Mouse (Mus musculus) spleen, embryonic (tissue): ENCODE measurements around the gene Gins1.
"Not testable (repeated sequence)": the region's sequence is repeated elsewhere in the genome, so short reads cannot be mapped to it uniquely, and the experiment has no call there.

Experiments used
- CTCF ChIA-PET: fragments of 350-600 bp; sonication (Branson Sonifier 250); formaldehyde crosslinking; loops from one replicate; lab custom pipeline; 2022; lab: Charles Lee

Gins1 gene

DNA sequence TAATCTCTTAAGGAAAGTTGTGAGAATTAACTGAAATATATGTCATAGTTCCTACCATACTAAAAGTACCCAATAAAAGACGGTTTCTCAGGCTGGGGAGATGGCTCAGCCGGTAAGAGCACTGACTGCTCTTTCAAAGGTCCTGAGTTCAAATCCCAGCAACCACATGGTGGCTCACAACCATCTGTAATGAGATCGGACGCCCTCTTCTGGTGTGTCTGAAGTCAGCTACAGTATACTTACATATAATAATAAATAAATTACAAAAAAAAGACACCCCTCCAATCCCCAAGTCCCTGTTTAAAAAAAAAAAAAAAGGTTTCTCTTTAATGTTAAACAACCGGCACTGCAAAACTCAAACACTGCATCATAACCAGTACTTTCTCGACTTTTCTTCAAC is 3.7 kb downstream of the Gins1 start:
- CTCF ChIA-PET: interaction anchor here (0.7 to 1.0 kb wide), 2 partner anchors 13 to 24 kb away, joined by 4 to 9 read pairs; no protein-coding TSS in a partner anchor

GRCm38 (mm10) chr2:150909429-150910039 is 4.3 kb downstream of the Gins1 start:
- CTCF ChIA-PET: interaction anchor here (0.7 to 1.0 kb wide), 3 partner anchors 14 to 77 kb away, joined by 3 to 9 read pairs (median 4); no protein-coding TSS in a partner anchor

DNA sequence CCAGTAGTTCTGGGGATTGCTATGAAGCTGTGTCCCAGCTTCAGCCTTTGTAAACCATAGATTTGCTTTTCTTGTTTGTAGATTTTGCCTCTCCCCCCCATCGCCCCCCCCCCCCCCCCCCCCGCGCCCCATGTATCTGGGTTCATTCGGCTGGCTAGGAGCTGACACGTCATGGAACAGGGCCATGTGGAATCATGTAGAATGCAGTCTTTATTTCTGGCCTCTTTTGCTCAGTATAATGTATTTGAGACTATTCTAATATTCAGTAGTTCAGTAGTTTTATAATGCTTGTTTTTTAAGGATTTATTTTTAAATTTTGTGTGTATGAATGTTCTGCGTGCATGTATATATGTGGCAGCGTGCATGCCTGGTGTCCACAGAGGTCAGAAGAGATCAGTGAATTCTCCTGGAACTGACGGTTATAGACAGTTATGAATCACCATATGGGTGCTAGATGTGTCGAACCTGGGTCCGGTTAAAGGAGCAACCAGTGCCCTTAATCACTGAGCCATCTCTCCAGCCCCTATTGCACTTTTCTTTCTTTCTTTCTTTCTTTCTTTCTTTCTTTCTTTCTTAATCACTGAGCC is 5.2 kb downstream of the Gins1 start:
- CTCF ChIA-PET: no interaction called here

DNA sequence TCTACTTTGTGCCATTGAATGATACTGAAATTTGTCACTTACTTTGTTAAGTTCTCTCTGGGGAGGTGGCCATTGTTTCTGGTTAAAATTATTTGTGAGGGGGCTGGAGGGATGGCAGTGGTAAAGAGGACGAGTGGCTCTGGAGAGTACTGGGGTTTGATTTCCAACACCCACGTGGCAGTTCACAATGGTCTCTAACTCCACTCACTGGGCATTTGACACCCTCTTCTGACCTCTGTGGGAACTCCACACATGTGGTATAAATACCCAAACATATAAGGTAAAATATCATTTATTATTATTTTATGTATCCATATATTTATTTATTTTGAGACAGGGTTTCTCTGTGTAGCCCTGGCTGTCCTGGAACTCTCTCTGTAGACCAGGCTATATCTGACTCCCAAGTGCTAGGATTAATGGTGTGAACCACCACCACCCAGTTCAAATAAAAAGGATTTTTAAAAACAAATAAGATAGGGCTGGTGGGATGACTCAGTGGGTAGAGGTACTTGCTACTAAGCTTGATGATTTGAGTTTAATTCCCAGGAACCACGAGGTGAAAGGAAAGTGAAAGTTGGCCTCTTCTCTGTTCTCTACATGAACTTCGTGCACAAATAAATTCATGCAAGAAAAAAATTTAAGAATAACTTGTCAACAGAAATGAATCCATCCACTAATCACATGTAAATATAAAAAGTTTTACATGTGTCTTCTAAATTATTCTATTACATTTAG is 9.7 kb downstream of the Gins1 start:
- CTCF ChIA-PET: no interaction called here

GRCm38 (mm10) chr2:150915786-150916185 is 10.6 kb downstream of the Gins1 start:
- CTCF ChIA-PET: no interaction called here

DNA sequence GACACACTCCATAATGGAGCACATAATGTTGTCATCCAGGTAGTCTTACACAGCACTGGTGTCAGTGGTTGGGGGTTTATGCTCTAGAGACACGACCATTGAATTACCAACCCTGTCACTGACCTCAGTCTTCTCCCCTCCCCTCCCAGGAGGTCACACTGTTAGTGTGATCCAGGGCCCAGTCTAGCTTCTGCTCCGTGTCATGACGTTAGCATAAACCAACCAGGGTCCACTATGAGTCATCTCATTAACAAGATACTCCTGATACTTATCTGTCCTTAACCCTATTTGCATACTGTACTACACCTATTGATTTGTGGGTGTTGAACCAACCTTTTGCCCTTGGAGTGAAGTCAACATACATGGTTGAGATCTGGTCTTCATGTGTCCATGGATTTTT is 13.5 kb downstream of the Gins1 start:
- CTCF ChIA-PET: interaction anchor here (0.6 to 0.7 kb wide), 2 partner anchors 14 to 76 kb away, joined by 3 read pairs; no protein-coding TSS in a partner anchor

- CTCF ChIA-PET: interaction anchor here (0.5 to 0.6 kb wide), 2 partner anchors 9 to 14 kb away, joined by 3 to 9 read pairs; no protein-coding TSS in a partner anchor
These were observed 15.3 kb downstream of the Gins1 start for GRCm38 (mm10) chr2:150920543-150920942.

DNA sequence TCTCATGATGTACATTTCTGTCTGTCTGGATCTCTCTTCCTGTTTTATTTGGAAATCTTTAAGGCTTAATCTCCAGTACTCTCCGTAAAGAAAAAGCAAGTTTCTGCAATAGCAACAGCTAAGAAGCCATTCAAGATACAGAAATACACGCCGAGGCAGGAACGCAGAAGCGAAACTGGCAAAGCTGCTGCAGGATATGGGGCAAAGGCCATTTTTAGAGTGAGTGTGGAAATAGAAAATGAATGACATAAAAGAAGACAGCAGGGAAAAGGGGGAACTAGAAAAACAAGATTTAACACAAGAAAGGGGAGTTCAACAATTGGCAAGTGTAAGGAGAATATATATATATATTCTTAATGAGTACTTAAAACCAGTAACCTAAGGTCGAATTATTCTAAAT is 16.5 kb downstream of the Gins1 start:
- CTCF ChIA-PET: interaction anchor here (0.7 kb wide), 1 partner anchor 1896 kb away, joined by 3 read pairs; no protein-coding TSS in a partner anchor

DNA sequence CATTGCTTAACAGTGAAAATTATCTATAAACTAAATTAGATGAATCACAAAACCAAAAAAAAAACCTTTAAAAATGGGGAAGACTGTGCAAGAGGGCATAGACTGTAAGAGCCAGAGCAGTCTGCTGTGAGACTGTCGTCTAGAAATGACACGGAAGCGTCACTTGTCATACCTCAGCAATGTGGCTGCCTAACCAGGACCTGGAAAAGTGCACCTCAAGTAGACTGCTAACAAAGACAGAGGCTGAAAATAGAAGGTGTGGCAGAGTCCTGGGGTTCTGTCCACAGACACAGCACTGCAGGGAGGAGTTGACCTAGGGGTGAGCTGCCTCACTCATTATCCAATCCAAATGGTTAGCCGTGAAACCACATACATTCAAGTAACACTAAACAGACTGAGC is 17.0 kb downstream of the Gins1 start:
- CTCF ChIA-PET: interaction anchor here (0.7 kb wide), 1 partner anchor 1895 kb away, joined by 3 read pairs; no protein-coding TSS in a partner anchor

GRCm38 (mm10) chr2:150923026-150923425 is 17.8 kb downstream of the Gins1 start:
- CTCF ChIA-PET: no interaction called here

DNA sequence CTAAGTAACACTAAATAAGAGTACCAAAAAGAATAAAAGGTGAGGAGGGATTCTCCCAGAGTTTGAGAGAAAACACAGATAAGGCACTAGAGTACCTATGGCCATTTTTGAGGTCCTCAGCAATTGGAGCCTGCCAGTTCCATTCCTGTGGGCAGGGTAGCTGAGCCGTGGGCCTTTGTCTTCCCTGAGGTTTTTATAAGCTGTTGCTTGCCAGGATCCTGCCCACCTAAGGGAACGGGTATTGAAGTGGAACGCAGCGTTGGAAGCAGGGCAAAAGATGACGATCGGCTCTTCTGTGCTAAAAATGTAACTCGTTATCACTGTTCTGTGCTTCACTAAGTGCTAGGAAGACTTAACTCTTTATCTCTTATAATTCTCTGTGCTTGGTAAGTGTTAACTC is 18.3 kb downstream of the Gins1 start:
- CTCF ChIA-PET: no interaction called here

DNA sequence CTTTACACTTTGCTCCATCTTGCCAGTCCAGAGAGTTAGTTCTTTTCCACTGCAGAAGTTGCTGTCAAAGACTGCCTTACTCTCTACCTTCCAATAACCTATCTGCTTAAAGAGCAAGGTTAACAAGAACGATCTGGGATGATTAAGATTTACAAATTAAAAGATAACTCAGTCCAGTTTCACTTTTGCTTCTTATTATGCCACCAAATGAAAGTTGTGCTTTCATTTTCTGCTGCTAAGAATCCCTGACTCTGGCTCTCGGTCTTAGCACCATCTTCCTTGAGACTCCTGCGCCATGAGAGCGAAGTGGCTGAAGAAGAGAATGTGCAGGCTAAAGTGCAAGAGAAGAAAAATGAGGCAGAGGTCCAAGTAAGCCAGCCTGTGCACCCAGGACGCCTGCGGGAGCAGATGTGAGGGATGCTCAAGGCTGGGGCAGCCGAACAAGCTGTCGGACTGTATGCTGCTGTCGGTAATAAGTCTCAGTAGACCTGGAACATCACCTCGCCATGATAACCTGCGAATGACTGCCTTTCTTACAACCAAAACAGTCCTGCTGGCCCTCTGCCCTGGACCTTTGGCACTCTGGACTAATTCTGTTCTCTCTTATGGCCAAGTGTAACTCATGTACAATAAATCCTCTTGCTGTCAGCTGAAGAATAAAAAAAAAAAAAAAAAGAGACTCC is 22.0 kb downstream of the Gins1 start:
- CTCF ChIA-PET: interaction anchor here (0.5 kb wide), 1 partner anchor 97 kb away, joined by 3 read pairs; no protein-coding TSS in a partner anchor

GRCm38 (mm10) chr2:150929156-150929555 is 24.0 kb downstream of the Gins1 start:
- CTCF ChIA-PET: no interaction called here

- CTCF ChIA-PET: interaction anchor here (0.6 kb wide), 1 partner anchor 1630 kb away, joined by 3 read pairs; no protein-coding TSS in a partner anchor
These were observed 25.6 kb downstream of the Gins1 start for GRCm38 (mm10) chr2:150930806-150931205.

DNA sequence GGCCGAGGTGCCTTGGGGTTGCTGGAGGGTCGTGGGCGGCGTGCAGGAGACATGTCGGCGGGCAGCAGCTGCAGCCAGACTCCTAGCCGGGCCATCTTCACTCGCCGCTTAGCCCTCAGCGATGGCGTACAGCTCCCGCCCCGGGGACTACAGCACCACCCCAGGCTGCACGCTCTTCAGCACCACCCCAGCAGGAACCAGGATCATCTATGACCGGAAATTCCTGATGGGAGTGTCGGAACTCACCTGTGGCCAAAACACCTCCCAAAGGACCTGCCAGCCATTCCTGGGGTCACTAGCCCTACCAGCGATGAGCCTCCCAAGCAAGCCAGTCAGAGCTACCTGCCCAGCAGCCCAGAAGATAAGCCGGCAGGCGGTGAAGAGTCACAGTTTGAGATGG is 28.3 kb downstream of the Gins1 start:
- CTCF ChIA-PET: no interaction called here

DNA sequence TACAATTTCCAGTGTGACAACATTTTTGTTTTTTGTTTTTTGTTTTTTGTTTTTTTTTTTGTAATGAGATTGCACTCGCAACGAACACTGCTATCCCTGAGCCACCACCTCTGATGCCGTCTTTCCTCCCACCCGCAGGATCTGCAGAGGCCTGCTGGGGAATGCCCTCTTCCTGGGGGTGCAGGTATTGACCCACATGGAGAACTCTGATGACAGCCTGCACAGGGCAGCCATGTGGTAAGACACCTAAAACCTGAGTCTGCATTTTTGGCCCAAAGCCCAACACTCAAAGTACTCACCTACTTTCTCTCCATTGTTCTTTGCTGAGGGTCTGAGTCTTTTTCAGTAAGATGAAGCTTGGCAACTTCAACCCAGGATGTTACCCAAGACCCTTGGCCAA is 29.5 kb downstream of the Gins1 start:
- CTCF ChIA-PET: no interaction called here

GRCm38 (mm10) chr2:150944017-150944416 is 38.8 kb downstream of the Gins1 start:
- CTCF ChIA-PET: no interaction called here

GRCm38 (mm10) chr2:150947341-150947740 is 42.1 kb downstream of the Gins1 start:
- CTCF ChIA-PET: not testable (repeated sequence)

- CTCF ChIA-PET: not testable (repeated sequence)
These were observed 42.8 kb downstream of the Gins1 start for GRCm38 (mm10) chr2:150947880-150948611.

DNA sequence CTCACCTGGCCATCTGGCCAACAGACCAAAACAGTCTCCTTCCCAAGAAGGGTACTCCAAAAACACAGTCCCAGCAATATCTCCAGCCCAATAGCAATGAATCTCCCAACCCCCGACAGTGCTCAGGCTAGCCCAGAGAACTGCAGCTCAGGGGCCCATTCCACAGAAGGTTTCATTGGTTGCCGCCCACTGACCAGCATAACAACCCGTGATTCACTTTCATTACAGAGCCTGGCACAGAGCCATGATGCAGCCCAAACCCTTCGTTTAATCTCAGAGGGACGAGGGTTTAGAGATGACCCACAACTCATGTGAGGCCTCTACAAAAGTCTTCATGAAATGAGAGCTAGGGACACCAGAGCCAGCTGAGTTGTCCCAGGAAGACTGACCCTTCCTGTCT is 43.6 kb downstream of the Gins1 start:
- CTCF ChIA-PET: no interaction called here

DNA sequence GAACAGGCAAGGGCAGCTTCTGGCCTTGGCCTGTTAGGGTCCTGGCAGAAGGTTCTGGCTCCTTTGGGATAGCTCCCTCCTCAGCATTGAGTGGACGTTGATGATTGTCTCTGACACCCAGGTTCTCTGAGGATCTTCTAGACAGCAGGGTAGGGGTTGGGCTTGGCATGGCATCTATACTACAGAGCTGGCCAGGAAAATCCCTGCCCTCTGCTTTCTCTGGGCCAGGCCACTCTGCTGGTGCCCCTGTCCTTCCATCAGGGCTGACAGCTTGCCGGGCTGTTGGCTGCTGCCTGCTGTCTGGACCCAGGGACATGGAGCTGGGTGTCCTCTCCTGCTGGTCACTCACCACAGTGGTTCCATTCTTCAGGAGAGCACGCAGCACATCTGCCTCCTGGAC is 44.5 kb downstream of the Gins1 start:
- CTCF ChIA-PET: no interaction called here
